Mouse (Mus musculus): Measurements from ENCODE around the gene Fbxo34. TPM values are rescaled to one million over a fixed set of nuclear protein-coding genes. Genes with fewer than 3 reads are reported as not detected.

The Fbxo34 gene
- polyA plus RNA-seq (2017; shearing (Covaris generic)): 10 to 100 TPM; 19.3 to 19.8 TPM

GRCm38 (mm10) chr14:47450121-47450520 lies at the start of gene Fbxo34:
TSS of gene Fbxo34 (plus strand) at chr14:47450421.

GRCm38 (mm10) chr14:47417775-47418665 lies 32.2 kb upstream of the Fbxo34 start, which contains the start of gene Dlgap5:
TSS of gene Dlgap5 (minus strand) at chr14:47418407.

GRCm38 (mm10) chr14:47570549-47570948 lies 120.3 kb downstream of the Fbxo34 start, which contains the start of gene Atg14:
TSS of gene Atg14 (minus strand) at chr14:47570649.

Other genes starting within 250 kb of the Fbxo34 start
- 10 to 100 TPM; 11.8 to 20.4 TPM for gene Wdhd1, start 173.6 kb upstream of the Fbxo34 start, polyA plus RNA-seq (2017; shearing (Covaris generic))
- gene Socs4, start 173.5 kb upstream of the Fbxo34 start, polyA plus RNA-seq (2017; shearing (Covaris generic)): 10 to 100 TPM; 11.9 to 14.2 TPM
- 10 to 100 TPM; 38.0 to 63.3 TPM for gene Mapk1ip1l, start 152.2 kb upstream of the Fbxo34 start, polyA plus RNA-seq (2017; shearing (Covaris generic))
- gene Lgals3, start 82.7 kb upstream of the Fbxo34 start, polyA plus RNA-seq (2017; shearing (Covaris generic)): 10 to 100 TPM; 15.0 to 29.6 TPM
- gene Dlgap5, start 32.0 kb upstream of the Fbxo34 start, polyA plus RNA-seq (2017; shearing (Covaris generic)): 10 to 100 TPM; 11.7 to 13.6 TPM
- 10 to 100 TPM; 15.4 to 21.9 TPM for gene Atg14, start 120.2 kb downstream of the Fbxo34 start, polyA plus RNA-seq (2017; shearing (Covaris generic))
- 10 to 100 TPM; 47.1 to 63.4 TPM for gene Ktn1, start 198.0 kb downstream of the Fbxo34 start, polyA plus RNA-seq (2017; shearing (Covaris generic))